Comparison of ENCODE assay signal across 13 mouse cellular contexts in the genomic region with DNA sequence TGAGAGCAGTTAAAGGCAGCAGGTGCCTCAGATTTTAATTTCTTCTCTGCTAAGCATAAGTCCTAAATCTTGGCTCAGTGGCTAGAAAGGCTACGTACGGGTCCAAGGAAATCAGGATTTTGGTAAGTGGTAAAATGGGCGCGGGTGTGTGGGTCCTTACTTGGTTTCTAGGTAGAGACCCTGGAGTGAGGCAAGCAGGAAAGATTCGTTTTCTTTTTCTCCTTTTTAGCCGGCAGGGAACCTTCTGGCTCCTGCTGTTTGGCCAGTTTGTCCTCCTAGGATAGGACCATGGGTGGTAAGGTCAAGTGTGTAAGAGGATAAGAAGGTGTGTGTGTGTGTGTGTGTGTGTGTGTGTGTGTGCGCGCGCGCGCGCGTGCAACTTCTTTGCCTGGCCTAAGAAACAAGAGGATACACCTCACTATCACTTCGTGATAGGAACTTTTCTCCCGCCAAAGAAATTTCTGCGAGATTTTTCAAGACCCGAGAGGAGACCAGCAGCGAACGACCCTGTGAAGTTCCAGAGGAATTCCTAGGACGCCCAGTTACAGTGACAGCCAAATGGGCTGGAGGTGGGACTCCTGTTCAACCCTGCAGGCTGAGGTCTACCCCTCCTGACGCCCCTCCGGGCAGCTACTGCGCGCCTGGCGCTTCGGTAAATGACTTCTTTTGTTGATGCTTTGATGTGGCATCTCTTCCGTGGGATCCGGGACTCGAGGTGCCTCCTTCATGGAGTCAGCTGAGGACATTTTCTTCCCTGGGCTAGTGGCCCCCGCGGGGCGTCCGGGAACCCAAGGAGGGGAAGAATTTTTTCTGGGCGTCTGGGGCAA. TPM values are rescaled to one million over a fixed set of nuclear protein-coding genes. Genes with fewer than 3 reads are reported as not detected.
A peak's percentile ranks its signal among the peaks of the same experiment; 100 is the strongest.
DNase-seq lines count a peak whose midpoint lies in the region; ATAC-seq and TF ChIP-seq lines count a peak whose summit lies in the region.
"Had no signal": no experiment of that assay in that cellular context is flagged by ENCODE, and none has a peak within 500 bp of the region (broad histone marks: within the 10 kb centered on the region; RNA-seq: fewer than 3 reads in every experiment).

No protein-coding gene starts in this region.

- H3K4me3 ChIP-seq in megakaryocyte, embryonic 14.5 days (replicated peaks) = peak overlapping the region; percentile 72
- H3K4me3 ChIP-seq in embryonic facial prominence, embryonic 11.5 days (ENCODE audit: low read depth, low read length) = peak overlapping the region; percentile 11; the same call in 1 of the 2 replicates
- 0 out of 2 replicates have a peak overlapping the region, but pooled peaks have one; percentile 1 for H3K4me3 ChIP-seq in forebrain, postnatal 0 days (ENCODE audit: low read depth, low read length)
- H3K4me3 ChIP-seq in midbrain, embryonic 16.5 days (ENCODE audit: low read depth, low read length) = peak overlapping the region; percentile 4; the same call in 1 of the 2 replicates
- H3K4me3 ChIP-seq in liver, postnatal 0 days (ENCODE audit: low read depth, low read length) = no peak overlapping the region

- 1% methylated on average over 34 of the region's 34 CpGs for WGBS in embryonic facial prominence, embryonic 11.5 days
- under 1% methylated on average over 34 of the region's 34 CpGs for WGBS in forebrain, postnatal 0 days
- WGBS in midbrain, embryonic 16.5 days = 1% methylated on average over 34 of the region's 34 CpGs
- 2% methylated on average over 34 of the region's 34 CpGs for WGBS in liver, postnatal 0 days (ENCODE audit: insufficient replicate concordance)

- no peaks in the 10 kb centered on the region for H3K36me3 ChIP-seq in megakaryocyte, embryonic 14.5 days (replicated peaks; ENCODE audit: low read length)
- no peaks in the 10 kb centered on the region for H3K36me3 ChIP-seq in embryonic facial prominence, embryonic 11.5 days (replicated peaks; ENCODE audit: control insufficient read depth, insufficient read depth, low read depth, low read length)
- H3K36me3 ChIP-seq in forebrain, postnatal 0 days (ENCODE audit: insufficient read depth) = no peaks in the 10 kb centered on the region
- no peaks in the 10 kb centered on the region for H3K36me3 ChIP-seq in midbrain, embryonic 16.5 days (ENCODE audit: control insufficient read depth, insufficient read depth, low read length)
- H3K36me3 ChIP-seq in liver, postnatal 0 days (replicated peaks; ENCODE audit: insufficient read depth, low read length) = no peaks in the 10 kb centered on the region

- H3K4me2 ChIP-seq in embryonic facial prominence, embryonic 11.5 days (ENCODE audit: low read depth, low read length) = peak overlapping the region; percentile 2
- no peak overlapping the region for H3K4me2 ChIP-seq in forebrain, postnatal 0 days (ENCODE audit: low read depth)
- peak overlapping the region; percentile 7; the same call in 1 of the 2 replicates for H3K4me2 ChIP-seq in midbrain, embryonic 16.5 days (ENCODE audit: low read length)
- H3K4me2 ChIP-seq in liver, postnatal 0 days (ENCODE audit: low read depth, low read length) = no peak overlapping the region

- no peak for DNase-seq in embryonic facial prominence, embryonic 11.5 days (ENCODE audit: low spot score)
- DNase-seq in forebrain, postnatal 0 days = peak; percentile 32
- no peak for DNase-seq in gastrocnemius, postnatal 4 days (ENCODE audit: low spot score in 2 of 2)
- DNase-seq in liver, postnatal 0 days = no peak
- DNase-seq: kidney, postnatal 36 days; left cerebral cortex, postnatal 4 days had no signal

- no peak overlapping the region for H3K27ac ChIP-seq in embryonic facial prominence, embryonic 11.5 days (replicated peaks; ENCODE audit: low read depth, low read length)
- H3K27ac ChIP-seq in forebrain, postnatal 0 days (ENCODE audit: low read depth, low read length) = no peak overlapping the region
- H3K27ac ChIP-seq in midbrain, embryonic 16.5 days (ENCODE audit: low read length) = no peak overlapping the region
- no peak overlapping the region for H3K27ac ChIP-seq in liver, postnatal 0 days (ENCODE audit: low read depth)

- H3K27me3 ChIP-seq in megakaryocyte, embryonic 14.5 days (replicated peaks) = peaks cover 97% of the 10 kb centered on the region
- peaks cover 58% of the 10 kb centered on the region for H3K27me3 ChIP-seq in embryonic facial prominence, embryonic 11.5 days (ENCODE audit: control insufficient read depth, insufficient read depth, low read length)
- peaks cover 82% of the 10 kb centered on the region for H3K27me3 ChIP-seq in forebrain, postnatal 0 days (ENCODE audit: insufficient read depth, low read length)
- peaks cover 43% of the 10 kb centered on the region for H3K27me3 ChIP-seq in midbrain, embryonic 16.5 days (ENCODE audit: control insufficient read depth, insufficient read depth, low read depth, low read length)
- peaks cover 93% of the 10 kb centered on the region for H3K27me3 ChIP-seq in liver, postnatal 0 days (ENCODE audit: insufficient read depth, low read length)

- TF ChIP-seq EP300 in liver, postnatal 0 days (IDR thresholded peaks at IDR 0.05; ENCODE audit: low read depth) = no peak

- ATAC-seq in megakaryocyte, adult 5-6 weeks (ENCODE audit: poor library complexity, severe bottlenecking) = no peak
- no peak for ATAC-seq in embryonic facial prominence, embryonic 11.5 days (replicated peaks; ENCODE audit: insufficient number of reproducible peaks, low FRiP score, low TSS enrichment, low read depth)
- ATAC-seq in forebrain, postnatal 0 days = no peak
- no peak for ATAC-seq in midbrain, embryonic 16.5 days
- no peak for ATAC-seq in liver, postnatal 0 days

- H3K4me1 ChIP-seq in megakaryocyte, embryonic 14.5 days = peaks cover 70% of the 10 kb centered on the region
- peaks cover 4% of the 10 kb centered on the region for H3K4me1 ChIP-seq in embryonic facial prominence, embryonic 11.5 days (ENCODE audit: control insufficient read depth, insufficient read depth, low read length)
- peaks cover 6% of the 10 kb centered on the region; the same call in 1 of the 2 replicates for H3K4me1 ChIP-seq in forebrain, postnatal 0 days (ENCODE audit: insufficient read depth)
- H3K4me1 ChIP-seq in midbrain, embryonic 16.5 days (ENCODE audit: control insufficient read depth, insufficient read depth, low read length) = peaks cover 21% of the 10 kb centered on the region
- peaks cover 5% of the 10 kb centered on the region; the same call in 1 of the 2 replicates for H3K4me1 ChIP-seq in liver, postnatal 0 days (ENCODE audit: insufficient read depth)

- no peak overlapping the region for H3K9ac ChIP-seq in embryonic facial prominence, embryonic 11.5 days (replicated peaks; ENCODE audit: low read length)
- H3K9ac ChIP-seq in forebrain, postnatal 0 days = no peak overlapping the region
- H3K9ac ChIP-seq in midbrain, embryonic 16.5 days (ENCODE audit: low read depth, low read length) = no peak overlapping the region
- no peak overlapping the region for H3K9ac ChIP-seq in liver, postnatal 0 days (replicated peaks)

- no peak for TF ChIP-seq CTCF in forebrain, postnatal 0 days (IDR thresholded peaks at IDR 0.05; ENCODE audit: low read depth)
- TF ChIP-seq CTCF in liver, postnatal 0 days (IDR thresholded peaks at IDR 0.05; ENCODE audit: low read depth) = no peak

- no peaks in the 10 kb centered on the region for H3K9me3 ChIP-seq in megakaryocyte, embryonic 14.5 days
- H3K9me3 ChIP-seq in embryonic facial prominence, embryonic 11.5 days (replicated peaks; ENCODE audit: control insufficient read depth, low read length) = no peaks in the 10 kb centered on the region
- H3K9me3 ChIP-seq in forebrain, postnatal 0 days (ENCODE audit: low read length) = no peaks in the 10 kb centered on the region
- no peaks in the 10 kb centered on the region for H3K9me3 ChIP-seq in midbrain, embryonic 16.5 days (replicated peaks; ENCODE audit: control insufficient read depth, low read length, poor library complexity, severe bottlenecking)
- H3K9me3 ChIP-seq in liver, postnatal 0 days (ENCODE audit: low read length) = no peaks in the 10 kb centered on the region

RNA-seq across cellular contexts. Expression of a gene that starts 2.2 kb away (rescaled TPM):
- not detected in 2 replicates for polyA plus RNA-seq in megakaryocyte, embryonic 14.5 days (2012; ENCODE audit: insufficient read depth, low replicate concordance)
- not detected in 2 replicates for total RNA-seq in megakaryocyte, adult 5-6 weeks (2015)
- not detected in 2 replicates for total RNA-seq in megakaryocyte, adult 5-6 weeks (2017)
- polyA plus RNA-seq in embryonic facial prominence, embryonic 11.5 days (2014; fragmentation: Nextera tagmentation; extraction: Ambion mirVana) = not detected in 2 replicates
- 0.62 and 1.4 TPM in 2 replicates for total RNA-seq in forebrain, postnatal 0 days (2014; rRNA removed)
- polyA plus RNA-seq in forebrain, postnatal 0 days (2015; fragmentation: Nextera tagmentation; extraction: Ambion mirVana) = 0.30 TPM in 1 of 2 replicates, not detected in the other
- 0.16 and 0.55 TPM in 2 replicates for polyA plus RNA-seq in midbrain, embryonic 16.5 days (2015; fragmentation: Nextera tagmentation; extraction: Ambion mirVana)
- total RNA-seq in gastrocnemius, postnatal 4 days (2021) = not detected
- not detected in 2 replicates for polyA plus RNA-seq in liver, postnatal 0 days (2015; fragmentation: Nextera tagmentation; extraction: Ambion mirVana)
- total RNA-seq: common myeloid progenitor, adult 5-6 weeks; hematopoietic stem cell, adult 5-6 weeks; left cerebral cortex, postnatal 4 days; monocyte, adult 5-6 weeks had no signal
- polyA plus RNA-seq: stomach, embryonic 14.5 days had no signal

Comparison
In these comparisons a context has a peak if more than half of its experiments do, and no peak if none do; other contexts are left out.
1. H3K4me2 ChIP-seq: peak in embryonic facial prominence, embryonic 11.5 days (single experiment) and midbrain, embryonic 16.5 days (single experiment); none in forebrain, postnatal 0 days (single experiment) and liver, postnatal 0 days (single experiment).